Mouse (Mus musculus): Measurements from ENCODE around the gene Olfr1373. TPM values are rescaled to one million over a fixed set of nuclear protein-coding genes. Genes with fewer than 3 reads are reported as not detected.

Olfr1373 gene
- total and polyA plus RNA-seq, 2 experiments from 2014 or later: not detected

- Histone ChIP-seq H3K27me3 (ENCODE audit: control insufficient read depth, insufficient read depth, low read length) (no peaks in the 10 kb centered on the region), H3K4me2 (ENCODE audit: low read depth, low read length) (peak within 1 kb of the TSS; percentile 64), H3K27ac (ENCODE audit: low read depth) (peak within 1 kb of the TSS; percentile 100), H3K9me3 (replicated peaks; ENCODE audit: control insufficient read depth, low read length) (no peaks in the 10 kb centered on the region), H3K4me3 (ENCODE audit: low read depth, low read length) (peak within 1 kb of the TSS; percentile 96), H3K36me3 (replicated peaks; ENCODE audit: control insufficient read depth, insufficient read depth, low read length) (no peaks in the 10 kb centered on the region), H3K4me1 (ENCODE audit: control insufficient read depth, insufficient read depth) (peaks cover 42% of the 10 kb centered on the region), H3K9ac (replicated peaks; ENCODE audit: low read depth, low read length) (peak within 1 kb of the TSS; percentile 100)
- TF ChIP-seq EP300 (IDR thresholded peaks at IDR 0.05; ENCODE audit: low read depth) (no peak), CTCF (IDR thresholded peaks at IDR 0.05; ENCODE audit: low read depth) (no peak)
- ATAC-seq (ENCODE audit: insufficient read depth, low read depth) (peak; percentile 96), DNase-seq (ENCODE audit: low spot score) (peak; percentile 99)
- WGBS: under 1% methylated on average over 49 of the region's 53 CpGs
Measured at GRCm38 (mm10) chr11:52098398-52098946, 46.9 kb downstream of the Olfr1373 start, which contains the start of gene Ppp2ca. TSS of gene Ppp2ca (plus strand) at chr11:52098681.

DNA sequence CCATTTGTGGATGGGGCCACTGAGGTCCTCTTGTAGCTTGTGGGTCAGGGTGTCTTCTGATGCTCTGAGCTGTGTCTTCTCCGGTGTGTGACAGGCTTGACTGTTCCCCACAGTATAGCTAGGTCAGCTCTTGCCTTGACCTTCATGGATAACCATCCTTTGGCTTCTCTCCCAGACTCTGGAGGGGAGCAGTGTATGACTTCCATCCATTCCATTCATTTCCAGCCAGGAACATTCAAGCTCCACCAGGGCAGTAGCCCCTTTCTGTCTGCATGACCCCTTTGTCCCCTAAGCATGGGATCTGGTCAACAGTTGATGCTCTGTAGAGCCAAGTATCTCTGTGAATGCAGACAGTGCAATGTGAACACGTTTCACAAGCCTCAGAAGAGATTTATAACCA lies 47.7 kb downstream of the Olfr1373 start:
- no peak overlapping the region; the same call in 1 of the 2 replicates for H3K9ac ChIP-seq (replicated peaks; ENCODE audit: low read depth, low read length)
- no peaks in the 10 kb centered on the region for H3K9me3 ChIP-seq (replicated peaks; ENCODE audit: control insufficient read depth, low read length)
- no peak for TF ChIP-seq EP300 (IDR thresholded peaks at IDR 0.05; ENCODE audit: low read depth)
- no peak for TF ChIP-seq CTCF (IDR thresholded peaks at IDR 0.05; ENCODE audit: low read depth)
- peak overlapping the region; percentile 100 for H3K27ac ChIP-seq (ENCODE audit: low read depth)
- 35% methylated on average over 2 of the region's 2 CpGs for WGBS
- no peaks in the 10 kb centered on the region for H3K27me3 ChIP-seq (ENCODE audit: control insufficient read depth, insufficient read depth, low read length)
- ATAC-seq (ENCODE audit: insufficient read depth, low read depth) (no peak), DNase-seq (ENCODE audit: low spot score) (peak; percentile 45)
- peak overlapping the region; percentile 64; the same call in 1 of the 2 replicates for H3K4me2 ChIP-seq (ENCODE audit: low read depth, low read length)
- no peaks in the 10 kb centered on the region for H3K36me3 ChIP-seq (replicated peaks; ENCODE audit: control insufficient read depth, insufficient read depth, low read length)
- H3K4me3 ChIP-seq (ENCODE audit: low read depth, low read length): no peak overlapping the region
- H3K4me1 ChIP-seq (ENCODE audit: control insufficient read depth, insufficient read depth): peaks cover 33% of the 10 kb centered on the region

GRCm38 (mm10) chr11:52097016-52097415 lies 48.3 kb downstream of the Olfr1373 start:
- H3K4me2 ChIP-seq (ENCODE audit: low read depth, low read length): no peak overlapping the region
- peaks cover 31% of the 10 kb centered on the region for H3K4me1 ChIP-seq (ENCODE audit: control insufficient read depth, insufficient read depth)
- 67% methylated on average over 3 of the region's 3 CpGs for WGBS
- H3K36me3 ChIP-seq (replicated peaks; ENCODE audit: control insufficient read depth, insufficient read depth, low read length): no peaks in the 10 kb centered on the region
- no peak overlapping the region for H3K27ac ChIP-seq (ENCODE audit: low read depth)
- no peak for DNase-seq (ENCODE audit: low spot score)
- ATAC-seq (ENCODE audit: insufficient read depth, low read depth): no peak
- H3K9me3 ChIP-seq (replicated peaks; ENCODE audit: control insufficient read depth, low read length): no peaks in the 10 kb centered on the region
- no peak overlapping the region for H3K4me3 ChIP-seq (ENCODE audit: low read depth, low read length)
- no peak overlapping the region for H3K9ac ChIP-seq (replicated peaks; ENCODE audit: low read depth, low read length)
- no peaks in the 10 kb centered on the region for H3K27me3 ChIP-seq (ENCODE audit: control insufficient read depth, insufficient read depth, low read length)
- no peak for TF ChIP-seq EP300 (IDR thresholded peaks at IDR 0.05; ENCODE audit: low read depth)
- TF ChIP-seq CTCF (IDR thresholded peaks at IDR 0.05; ENCODE audit: low read depth): no peak

Small RNAs within 50 kb of the gene (microRNA-seq; reads per million reads assigned to microRNA genes)
- gene Gm24157 (not detected), gene Mir3061 (20.5 reads per million, percentile 37 among the genes with 10 or more reads in this experiment)

Other genes starting within 250 kb of the Olfr1373 start
- gene Cdkn2aipnl, start 177.9 kb downstream of the Olfr1373 start, total RNA-seq (2014; rRNA removed; ENCODE audit: low replicate concordance): 37.6 and 58.0 TPM in 2 replicates
- gene Cdkn2aipnl, start 177.9 kb downstream of the Olfr1373 start, polyA plus RNA-seq (2015; fragmentation: Nextera tagmentation; extraction: Ambion mirVana): 40.7 and 46.9 TPM in 2 replicates
- 169 and 261 TPM in 2 replicates for gene Ube2b, start 144.8 kb downstream of the Olfr1373 start, total RNA-seq (2014; rRNA removed; ENCODE audit: low replicate concordance)
- gene Ube2b, start 144.8 kb downstream of the Olfr1373 start, polyA plus RNA-seq (2015; fragmentation: Nextera tagmentation; extraction: Ambion mirVana): 404 and 412 TPM in 2 replicates
- 2.3 and 5.6 TPM in 2 replicates for gene Cdkl3, start 141.3 kb downstream of the Olfr1373 start, total RNA-seq (2014; rRNA removed; ENCODE audit: low replicate concordance)
- 13.1 and 16.3 TPM in 2 replicates for gene Cdkl3, start 141.3 kb downstream of the Olfr1373 start, polyA plus RNA-seq (2015; fragmentation: Nextera tagmentation; extraction: Ambion mirVana)
- 68.0 and 77.5 TPM in 2 replicates for gene Ppp2ca, start 46.8 kb downstream of the Olfr1373 start, total RNA-seq (2014; rRNA removed; ENCODE audit: low replicate concordance)
- 48.8 and 53.3 TPM in 2 replicates for gene Ppp2ca, start 46.8 kb downstream of the Olfr1373 start, polyA plus RNA-seq (2015; fragmentation: Nextera tagmentation; extraction: Ambion mirVana)
- not detected in 2 replicates for gene Olfr1371, start 68.5 kb upstream of the Olfr1373 start, total RNA-seq (2014; rRNA removed; ENCODE audit: low replicate concordance)
- gene Olfr1371, start 68.5 kb upstream of the Olfr1373 start, polyA plus RNA-seq (2015; fragmentation: Nextera tagmentation; extraction: Ambion mirVana): not detected in 2 replicates
- 158 and 163 TPM in 2 replicates for gene Skp1a, start 86.5 kb upstream of the Olfr1373 start, total RNA-seq (2014; rRNA removed; ENCODE audit: low replicate concordance)
- 492 and 524 TPM in 2 replicates for gene Skp1a, start 86.5 kb upstream of the Olfr1373 start, polyA plus RNA-seq (2015; fragmentation: Nextera tagmentation; extraction: Ambion mirVana)
- gene Tcf7, start 137.5 kb upstream of the Olfr1373 start, total RNA-seq (2014; rRNA removed; ENCODE audit: low replicate concordance): 0.15 and 5.2 TPM in 2 replicates
- gene Tcf7, start 137.5 kb upstream of the Olfr1373 start, polyA plus RNA-seq (2015; fragmentation: Nextera tagmentation; extraction: Ambion mirVana): 0.88 and 1.1 TPM in 2 replicates
- gene Vdac1, start 215.3 kb upstream of the Olfr1373 start, total RNA-seq (2014; rRNA removed; ENCODE audit: low replicate concordance): 478 and 528 TPM in 2 replicates
- gene Vdac1, start 215.3 kb upstream of the Olfr1373 start, polyA plus RNA-seq (2015; fragmentation: Nextera tagmentation; extraction: Ambion mirVana): 627 and 646 TPM in 2 replicates